Mouse (Mus musculus) lung, embryonic 15.5 days (tissue): Measurements from ENCODE around the gene Snx3. TPM values are rescaled to one million over a fixed set of nuclear protein-coding genes. Genes with fewer than 3 reads are reported as not detected.

Experiments
- ATAC-seq: fragments of 200-750 bp; cut with Nextera tagmentation; 2 replicates; pipeline ENCODE4 v1.8.0; 2017; ENCODE audit warnings: moderate number of reproducible peaks, borderline replicate concordance; ENCODE audit not compliant: low FRiP score, low TSS enrichment; ENCODE audit errors: extremely low read depth
- H3K27ac ChIP-seq: fragments of 300-500 bp; sonication (generic); 2 replicates; pipeline ENCODE4 v1.5.1; 2015; ENCODE audit warnings: moderate library complexity, mild to moderate bottlenecking, inconsistent platforms
- H3K27me3 ChIP-seq: fragments of 300-500 bp; sonication (generic); 2 replicates; pipeline ENCODE4 v1.6.1; 2015; ENCODE audit warnings: inconsistent platforms
- H3K36me3 ChIP-seq: fragments of 300-500 bp; sonication (generic); 2 replicates; pipeline ENCODE4 v1.6.1; 2015; ENCODE audit warnings: inconsistent platforms
- H3K4me1 ChIP-seq: fragments of 300-500 bp; sonication (generic); 2 replicates; pipeline ENCODE4 v1.6.1; 2015; ENCODE audit warnings: inconsistent platforms
- H3K4me2 ChIP-seq: fragments of 300-500 bp; sonication (generic); 2 replicates; pipeline ENCODE4 v1.6.1; 2015; ENCODE audit warnings: inconsistent platforms, mild to moderate bottlenecking, moderate library complexity
- H3K4me3 ChIP-seq: fragments of 300-500 bp; sonication (generic); 2 replicates; pipeline ENCODE4 v1.5.1; 2015; ENCODE audit warnings: mild to moderate bottlenecking, inconsistent platforms
- H3K9ac ChIP-seq: fragments of 300-500 bp; sonication (generic); 2 replicates; pipeline ENCODE4 v1.6.1; 2015; ENCODE audit warnings: inconsistent platforms
- H3K9me3 ChIP-seq: fragments of 300-500 bp; sonication (generic); 2 replicates; pipeline ENCODE4 v1.6.1; 2016; ENCODE audit warnings: inconsistent platforms
- WGBS: fragments of 180-500 bp; shearing (Covaris S2); methylation state at CpG from one replicate; pipeline ENCODE4 v1.1.7; 2015; 5-methylcytosine and 5-hydroxymethylcytosine counted together
- polyA plus RNA-seq: library from polyadenylated mRNA; unstranded; fragments of >200 nt; fragmentation: Nextera tagmentation; extraction: Ambion mirVana; gene quantifications from 2 replicates; pipeline ENCODE4 v1.2.1, GENCODE M21; 2015

The Snx3 gene
- polyA plus RNA-seq, 1 experiment from 2014 or later = 407 TPM

GRCm38 (mm10) chr10:42480719-42481118 is 21.1 kb upstream of the Snx3 start:
- no peak overlapping the region for H3K4me3 ChIP-seq
- WGBS = 68% methylated on average over 4 of the region's 4 CpGs
- no peaks in the 10 kb centered on the region for H3K27me3 ChIP-seq
- no peak for ATAC-seq
- H3K4me1 ChIP-seq = peaks cover 7% of the 10 kb centered on the region; the same call in 1 of the 2 replicates
- no peak overlapping the region for H3K9ac ChIP-seq
- H3K27ac ChIP-seq = no peak overlapping the region
- H3K4me2 ChIP-seq = no peak overlapping the region
- H3K36me3 ChIP-seq = no peaks in the 10 kb centered on the region
- no peaks in the 10 kb centered on the region for H3K9me3 ChIP-seq

- Histone ChIP-seq H3K4me3 (no peak overlapping the region), H3K9ac (no peak overlapping the region), H3K4me2 (no peak overlapping the region), H3K27me3 (no peaks in the 10 kb centered on the region), H3K27ac (peak overlapping the region; percentile 45; the same call in 1 of the 2 replicates), H3K36me3 (no peaks in the 10 kb centered on the region), H3K9me3 (no peaks in the 10 kb centered on the region), H3K4me1 (0 out of 2 replicates have a peak, but pooled peaks cover 5% of the 10 kb centered on the region)
- ATAC-seq = peak; percentile 77; the same call in 1 of the 2 replicates
- 20% methylated on average over 8 of the region's 8 CpGs for WGBS
Measured at GRCm38 (mm10) chr10:42488606-42489296, 13.1 kb upstream of the Snx3 start.

- Histone ChIP-seq H3K36me3 (no peaks in the 10 kb centered on the region), H3K4me3 (no peak overlapping the region), H3K27ac (no peak overlapping the region), H3K9ac (no peak overlapping the region), H3K9me3 (no peaks in the 10 kb centered on the region), H3K4me2 (no peak overlapping the region), H3K4me1 (0 out of 2 replicates have a peak, but pooled peaks cover 5% of the 10 kb centered on the region), H3K27me3 (no peaks in the 10 kb centered on the region)
- no peak for ATAC-seq
- WGBS = 17% methylated on average over 1 of the region's 1 CpGs
Measured at GRCm38 (mm10) chr10:42491158-42491557, 10.7 kb upstream of the Snx3 start.

GRCm38 (mm10) chr10:42492027-42492771 is 9.6 kb upstream of the Snx3 start:
- Histone ChIP-seq H3K27me3 (no peaks in the 10 kb centered on the region), H3K9me3 (no peaks in the 10 kb centered on the region), H3K9ac (no peak overlapping the region), H3K4me1 (0 out of 2 replicates have a peak, but pooled peaks cover 5% of the 10 kb centered on the region), H3K36me3 (no peaks in the 10 kb centered on the region), H3K4me2 (no peak overlapping the region), H3K27ac (no peak overlapping the region), H3K4me3 (no peak overlapping the region)
- WGBS = 80% methylated on average over 10 of the region's 10 CpGs
- ATAC-seq = no peak

- 42% methylated on average over 4 of the region's 4 CpGs for WGBS
- H3K27me3 ChIP-seq = no peaks in the 10 kb centered on the region
- H3K27ac ChIP-seq = no peak overlapping the region
Measured at GRCm38 (mm10) chr10:42493000-42493399, 8.8 kb upstream of the Snx3 start.

GRCm38 (mm10) chr10:42500611-42501010 is 1.2 kb upstream of the Snx3 start:
- peaks cover 9% of the 10 kb centered on the region; the same call in 1 of the 2 replicates for H3K4me1 ChIP-seq
- no peak overlapping the region for H3K4me3 ChIP-seq
- no peak overlapping the region for H3K9ac ChIP-seq
- H3K36me3 ChIP-seq = no peaks in the 10 kb centered on the region
- peak overlapping the region; percentile 99; the same call in 1 of the 2 replicates for H3K27ac ChIP-seq
- no peaks in the 10 kb centered on the region for H3K9me3 ChIP-seq
- WGBS = 82% methylated on average over 8 of the region's 8 CpGs
- no peak for ATAC-seq
- H3K27me3 ChIP-seq = no peaks in the 10 kb centered on the region
- no peak overlapping the region for H3K4me2 ChIP-seq

More at GRCm38 (mm10) chr10:42493000-42493399, 8.8 kb upstream of the Snx3 start:
- Histone ChIP-seq H3K36me3 (no peaks in the 10 kb centered on the region), H3K9ac (no peak overlapping the region), H3K9me3 (no peaks in the 10 kb centered on the region), H3K4me2 (no peak overlapping the region), H3K4me3 (no peak overlapping the region), H3K4me1 (0 out of 2 replicates have a peak, but pooled peaks cover 5% of the 10 kb centered on the region)
- no peak for ATAC-seq

- peaks cover 9% of the 10 kb centered on the region; the same call in 1 of the 2 replicates for H3K4me1 ChIP-seq
- H3K27ac ChIP-seq = peak overlapping the region; percentile 99
- peak overlapping the region; percentile 100 for H3K4me3 ChIP-seq
- no peaks in the 10 kb centered on the region for H3K9me3 ChIP-seq
- no peak for ATAC-seq
- peak overlapping the region; percentile 75 for H3K4me2 ChIP-seq
- H3K36me3 ChIP-seq = no peaks in the 10 kb centered on the region
- H3K9ac ChIP-seq = peak overlapping the region; percentile 21; the same call in 1 of the 2 replicates
- H3K27me3 ChIP-seq = no peaks in the 10 kb centered on the region
- WGBS = 82% methylated on average over 5 of the region's 5 CpGs
Measured at GRCm38 (mm10) chr10:42501161-42501560, 669 bp upstream of the Snx3 start.

GRCm38 (mm10) chr10:42502349-42503111 is 700 bp downstream of the Snx3 start:
- under 1% methylated on average over 52 of the region's 55 CpGs for WGBS
- no peaks in the 10 kb centered on the region for H3K9me3 ChIP-seq
- no peaks in the 10 kb centered on the region for H3K27me3 ChIP-seq
- H3K4me3 ChIP-seq = peak overlapping the region; percentile 100
- peak; percentile 37 for ATAC-seq
- peak overlapping the region; percentile 97 for H3K9ac ChIP-seq
- peaks cover 9% of the 10 kb centered on the region for H3K4me1 ChIP-seq
- H3K27ac ChIP-seq = peak overlapping the region; percentile 99
- H3K36me3 ChIP-seq = peaks cover 4% of the 10 kb centered on the region; the same call in 1 of the 2 replicates
- peak overlapping the region; percentile 75 for H3K4me2 ChIP-seq

- peak overlapping the region; percentile 75 for H3K4me2 ChIP-seq
- 69% methylated on average over 10 of the region's 10 CpGs for WGBS
- no peaks in the 10 kb centered on the region for H3K9me3 ChIP-seq
- peaks cover 12% of the 10 kb centered on the region; the same call in 1 of the 2 replicates for H3K36me3 ChIP-seq
- peaks cover 9% of the 10 kb centered on the region for H3K4me1 ChIP-seq
- no peak overlapping the region for H3K27ac ChIP-seq
- H3K27me3 ChIP-seq = no peaks in the 10 kb centered on the region
- no peak overlapping the region for H3K4me3 ChIP-seq
- no peak for ATAC-seq
- H3K9ac ChIP-seq = no peak overlapping the region
Measured at GRCm38 (mm10) chr10:42504096-42504710, 2.4 kb downstream of the Snx3 start.

- Histone ChIP-seq H3K27me3 (no peaks in the 10 kb centered on the region), H3K4me2 (no peak overlapping the region), H3K9me3 (no peaks in the 10 kb centered on the region), H3K27ac (no peak overlapping the region), H3K4me1 (no peaks in the 10 kb centered on the region; the same call in 1 of the 2 replicates), H3K4me3 (no peak overlapping the region), H3K36me3 (peaks cover 21% of the 10 kb centered on the region; the same call in 1 of the 2 replicates), H3K9ac (no peak overlapping the region)
- ATAC-seq = no peak
- 85% methylated on average over 6 of the region's 6 CpGs for WGBS
Measured at GRCm38 (mm10) chr10:42510141-42510540, 8.3 kb downstream of the Snx3 start.
